Mouse (Mus musculus): Measurements from ENCODE around the gene Cracr2b. TPM values are rescaled to one million over a fixed set of nuclear protein-coding genes. Genes with fewer than 3 reads are reported as not detected.

Cracr2b gene
- total and polyA plus RNA-seq, 2 experiments = 3.7 to 8.7 TPM

DNA sequence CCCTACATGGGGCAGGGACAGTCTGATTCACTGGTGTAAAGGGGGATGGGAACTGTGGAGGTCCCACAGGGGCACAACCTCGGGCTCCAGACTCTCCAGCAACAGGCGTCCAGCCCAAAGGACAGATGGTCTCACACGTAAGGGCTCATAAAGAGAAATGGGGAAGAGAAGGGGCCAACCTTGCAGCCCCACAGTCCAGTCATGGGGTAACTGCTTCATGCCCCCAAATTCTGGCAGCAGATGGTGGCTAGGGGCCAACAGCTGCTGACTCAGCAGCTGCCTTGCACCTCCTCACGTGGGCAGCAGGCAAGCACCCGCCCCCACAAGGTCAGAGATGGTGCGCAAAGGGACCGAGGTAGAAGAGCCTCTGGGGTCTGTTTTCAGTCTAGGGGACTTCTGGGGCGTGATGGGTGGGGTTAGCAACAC, 28.7 kb upstream of the Cracr2b start:
- peak; percentile 58 for DNase-seq (ENCODE audit: extremely low read depth, low read depth, low spot score)
- TF ChIP-seq POLR2A (IDR thresholded peaks at IDR 0.05; ENCODE audit: extremely low read depth, insufficient read depth, low read length) (no peak), CTCF (IDR thresholded peaks at IDR 0.05; ENCODE audit: low read depth, low read length) (no peak)
- 44% methylated on average over 8 of the region's 8 CpGs for WGBS
- Histone ChIP-seq H3K79me2 (ENCODE audit: control insufficient read depth, insufficient read depth, low read length) (no peaks in the 10 kb centered on the region; the same call in 1 of the 2 replicates), H3K36me3 (ENCODE audit: control insufficient read depth, insufficient read depth, low read length) (peaks cover 9% of the 10 kb centered on the region; the same call in 1 of the 2 replicates), H3K27me3 (ENCODE audit: control insufficient read depth, insufficient read depth, low read length) (no peaks in the 10 kb centered on the region), H3K27ac (replicated peaks; ENCODE audit: insufficient read depth, low read depth, low read length) (peak overlapping the region; percentile 95), H3K9ac (ENCODE audit: low read depth, low read length) (peak overlapping the region; percentile 67), H3K4me1 (ENCODE audit: control insufficient read depth, insufficient read depth, low read length) (peaks cover 24% of the 10 kb centered on the region), H3K4me3 (ENCODE audit: insufficient read depth, low read depth, low read length) (peak overlapping the region; percentile 41)

- H3K9ac ChIP-seq (ENCODE audit: low read depth, low read length) = peak overlapping the region; percentile 67
- H3K4me3 ChIP-seq (ENCODE audit: insufficient read depth, low read depth, low read length) = peak overlapping the region; percentile 48
- no peaks in the 10 kb centered on the region for H3K27me3 ChIP-seq (ENCODE audit: control insufficient read depth, insufficient read depth, low read length)
- H3K4me1 ChIP-seq (ENCODE audit: control insufficient read depth, insufficient read depth, low read length) = peaks cover 24% of the 10 kb centered on the region
- WGBS = 30% methylated on average over 6 of the region's 6 CpGs
- TF ChIP-seq POLR2A (IDR thresholded peaks at IDR 0.05; ENCODE audit: extremely low read depth, insufficient read depth, low read length) (0 out of 2 replicates have a peak, but pooled peaks have one; percentile 35), CTCF (IDR thresholded peaks at IDR 0.05; ENCODE audit: low read depth, low read length) (no peak)
- no peaks in the 10 kb centered on the region; the same call in 1 of the 2 replicates for H3K79me2 ChIP-seq (ENCODE audit: control insufficient read depth, insufficient read depth, low read length)
- peaks cover 9% of the 10 kb centered on the region; the same call in 1 of the 2 replicates for H3K36me3 ChIP-seq (ENCODE audit: control insufficient read depth, insufficient read depth, low read length)
- peak overlapping the region; percentile 95 for H3K27ac ChIP-seq (replicated peaks; ENCODE audit: insufficient read depth, low read depth, low read length)
- peak; percentile 89 for DNase-seq (ENCODE audit: extremely low read depth, low read depth, low spot score)
Observed at GRCm38 (mm10) chr7:141432741-141433516, 28.0 kb upstream of the Cracr2b start.

GRCm38 (mm10) chr7:141433517-141434400, 27.1 kb upstream of the Cracr2b start:
- WGBS = 22% methylated on average over 15 of the region's 15 CpGs
- peak overlapping the region; percentile 48 for H3K4me3 ChIP-seq (ENCODE audit: insufficient read depth, low read depth, low read length)
- H3K27ac ChIP-seq (replicated peaks; ENCODE audit: insufficient read depth, low read depth, low read length) = peak overlapping the region; percentile 95
- no peaks in the 10 kb centered on the region for H3K27me3 ChIP-seq (ENCODE audit: control insufficient read depth, insufficient read depth, low read length)
- peak; percentile 90 for DNase-seq (ENCODE audit: extremely low read depth, low read depth, low spot score)
- H3K4me1 ChIP-seq (ENCODE audit: control insufficient read depth, insufficient read depth, low read length) = peaks cover 24% of the 10 kb centered on the region
- no peaks in the 10 kb centered on the region; the same call in 1 of the 2 replicates for H3K79me2 ChIP-seq (ENCODE audit: control insufficient read depth, insufficient read depth, low read length)
- TF ChIP-seq POLR2A (IDR thresholded peaks at IDR 0.05; ENCODE audit: extremely low read depth, insufficient read depth, low read length) (0 out of 2 replicates have a peak, but pooled peaks have one; percentile 2), CTCF (IDR thresholded peaks at IDR 0.05; ENCODE audit: low read depth, low read length) (no peak)
- peak overlapping the region; percentile 63 for H3K9ac ChIP-seq (ENCODE audit: low read depth, low read length)
- H3K36me3 ChIP-seq (ENCODE audit: control insufficient read depth, insufficient read depth, low read length) = peaks cover 9% of the 10 kb centered on the region; the same call in 1 of the 2 replicates

DNA sequence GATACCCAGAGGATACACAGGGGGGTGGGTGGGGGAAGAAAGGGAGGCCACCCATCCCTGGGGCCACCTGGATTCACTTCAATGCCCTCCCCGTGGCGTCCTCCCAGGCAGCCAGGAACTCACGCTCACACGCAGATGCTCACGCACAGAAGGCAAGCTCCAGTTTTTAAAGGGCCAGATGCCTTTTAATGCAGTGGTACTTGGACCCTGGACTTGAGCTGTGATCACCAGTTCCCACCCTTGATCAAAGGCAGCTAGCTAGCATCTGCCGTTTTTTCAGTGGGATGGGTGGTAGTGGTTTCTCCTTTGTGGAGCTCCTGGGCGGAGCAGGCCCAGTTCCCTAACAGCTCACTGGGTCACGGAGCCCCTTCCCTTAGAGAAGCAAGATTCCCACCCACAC, 26.4 kb upstream of the Cracr2b start:
- Histone ChIP-seq H3K27ac (replicated peaks; ENCODE audit: insufficient read depth, low read depth, low read length) (peak overlapping the region; percentile 95), H3K79me2 (ENCODE audit: control insufficient read depth, insufficient read depth, low read length) (no peaks in the 10 kb centered on the region; the same call in 1 of the 2 replicates), H3K4me1 (ENCODE audit: control insufficient read depth, insufficient read depth, low read length) (peaks cover 24% of the 10 kb centered on the region), H3K36me3 (ENCODE audit: control insufficient read depth, insufficient read depth, low read length) (peaks cover 9% of the 10 kb centered on the region; the same call in 1 of the 2 replicates), H3K27me3 (ENCODE audit: control insufficient read depth, insufficient read depth, low read length) (no peaks in the 10 kb centered on the region), H3K4me3 (ENCODE audit: insufficient read depth, low read depth, low read length) (peak overlapping the region; percentile 48), H3K9ac (ENCODE audit: low read depth, low read length) (peak overlapping the region; percentile 63)
- WGBS = 12% methylated on average over 8 of the region's 8 CpGs
- DNase-seq (ENCODE audit: extremely low read depth, low read depth, low spot score) = peak; percentile 83
- TF ChIP-seq CTCF (IDR thresholded peaks at IDR 0.05; ENCODE audit: low read depth, low read length) = no peak
- TF ChIP-seq POLR2A (IDR thresholded peaks at IDR 0.05; ENCODE audit: extremely low read depth, insufficient read depth, low read length) = no peak

DNA sequence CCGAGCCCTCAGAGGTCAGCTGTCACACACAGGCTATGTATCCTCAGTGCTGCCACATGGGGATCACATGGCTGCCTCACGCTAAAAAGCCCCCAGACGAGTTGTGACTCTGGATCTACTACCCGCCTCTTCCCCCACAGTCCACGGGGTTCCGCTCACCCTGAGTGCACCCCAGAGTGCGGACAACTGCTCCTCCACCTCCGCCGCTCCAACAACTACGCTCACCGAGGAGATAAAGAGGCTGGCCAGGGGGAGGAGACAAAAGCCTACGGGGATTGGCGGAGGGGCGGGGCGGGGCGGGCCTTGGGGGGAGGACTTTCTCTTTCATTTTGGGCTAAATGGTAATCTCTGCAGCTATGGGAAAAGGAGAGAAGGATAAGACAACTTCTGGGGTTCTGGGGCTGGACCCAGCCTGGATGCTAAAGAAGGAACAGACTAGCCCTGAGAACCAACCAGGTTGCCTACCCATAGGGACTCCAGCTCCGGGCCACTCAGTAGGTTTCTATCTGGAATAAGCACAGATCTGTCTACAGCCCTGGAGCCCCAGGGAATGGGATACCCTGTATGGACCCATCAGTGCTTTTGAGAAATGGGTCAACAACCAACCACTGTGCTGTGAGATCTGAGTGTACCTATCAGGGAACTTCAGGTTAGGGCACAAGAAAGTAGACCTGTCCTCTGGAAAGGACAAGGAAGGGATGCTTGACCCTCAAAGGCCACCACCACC, 25.6 kb upstream of the Cracr2b start:
- TF ChIP-seq POLR2A (IDR thresholded peaks at IDR 0.05; ENCODE audit: extremely low read depth, insufficient read depth, low read length) (peak; percentile 99), CTCF (IDR thresholded peaks at IDR 0.05; ENCODE audit: low read depth, low read length) (no peak)
- Histone ChIP-seq H3K27me3 (ENCODE audit: control insufficient read depth, insufficient read depth, low read length) (no peaks in the 10 kb centered on the region), H3K4me3 (ENCODE audit: insufficient read depth, low read depth, low read length) (peak overlapping the region; percentile 48), H3K9ac (ENCODE audit: low read depth, low read length) (peak overlapping the region; percentile 63), H3K36me3 (ENCODE audit: control insufficient read depth, insufficient read depth, low read length) (peaks cover 9% of the 10 kb centered on the region; the same call in 1 of the 2 replicates), H3K27ac (replicated peaks; ENCODE audit: insufficient read depth, low read depth, low read length) (peak overlapping the region; percentile 95), H3K79me2 (ENCODE audit: control insufficient read depth, insufficient read depth, low read length) (no peaks in the 10 kb centered on the region; the same call in 1 of the 2 replicates), H3K4me1 (ENCODE audit: control insufficient read depth, insufficient read depth, low read length) (peaks cover 24% of the 10 kb centered on the region)
- 1% methylated on average over 17 of the region's 17 CpGs for WGBS
- DNase-seq (ENCODE audit: extremely low read depth, low read depth, low spot score) = peak; percentile 75
